Mouse (Mus musculus) heart, embryonic 10.5 days (tissue): ENCODE results near the gene Abhd6. TPM values are rescaled to one million over a fixed set of nuclear protein-coding genes. Genes with fewer than 3 reads are reported as not detected.
A peak's percentile ranks its signal among the peaks of the same experiment; 100 is the strongest.

Experiments used
- DNase-seq: peaks from one replicate; pipeline ENCODE4 v3.0.0-alpha.2; 2017; ENCODE audit warnings: low spot score
- H3K27ac ChIP-seq: fragments of 300-500 bp; sonication (generic); 2 replicates; pipeline ENCODE4 v1.5.1; 2016; ENCODE audit warnings: mild to moderate bottlenecking
- H3K27me3 ChIP-seq: fragments of 300-500 bp; sonication (generic); 2 replicates; pipeline ENCODE4 v1.6.1; 2016; ENCODE audit warnings: mild to moderate bottlenecking; ENCODE audit not compliant: poor library complexity, insufficient read depth, severe bottlenecking
- H3K36me3 ChIP-seq: fragments of 300-500 bp; sonication (generic); 2 replicates; pipeline ENCODE4 v1.6.1; 2016; ENCODE audit warnings: mild to moderate bottlenecking, moderate library complexity
- H3K4me1 ChIP-seq: fragments of 300-500 bp; sonication (generic); 2 replicates; pipeline ENCODE4 v1.6.1; 2016; ENCODE audit warnings: mild to moderate bottlenecking
- H3K4me3 ChIP-seq: fragments of 300-500 bp; sonication (generic); 2 replicates; pipeline ENCODE4 v1.5.1; 2016; ENCODE audit warnings: mild to moderate bottlenecking, moderate library complexity
- H3K9me3 ChIP-seq: fragments of 300-500 bp; sonication (generic); 2 replicates; pipeline ENCODE4 v1.6.1; 2016; ENCODE audit warnings: mild to moderate bottlenecking, moderate library complexity
- WGBS: fragments of 180-500 bp; shearing (Covaris S2); methylation state at CpG from one replicate; pipeline ENCODE4 v1.1.7; 2016; 5-methylcytosine and 5-hydroxymethylcytosine counted together
- polyA plus RNA-seq: library from polyadenylated mRNA; unstranded; fragments of >200 nt; fragmentation: Nextera tagmentation; extraction: Ambion mirVana; gene quantifications from 2 replicates; pipeline ENCODE4 v1.2.1, GENCODE M21; 2016

The Abhd6 gene
- polyA plus RNA-seq, 1 experiment from 2014 or later = 16.0 TPM

GRCm38 (mm10) chr14:7978183-7978582 lies 24.5 kb upstream of the Abhd6 start:
- 84% methylated on average over 1 of the region's 1 CpGs for WGBS
- Histone ChIP-seq H3K27ac (no peak overlapping the region), H3K4me1 (peaks cover 2% of the 10 kb centered on the region; the same call in 1 of the 2 replicates), H3K36me3 (no peaks in the 10 kb centered on the region), H3K9me3 (no peaks in the 10 kb centered on the region), H3K4me3 (no peak overlapping the region), H3K27me3 (no peaks in the 10 kb centered on the region)
- no peak for DNase-seq

DNA sequence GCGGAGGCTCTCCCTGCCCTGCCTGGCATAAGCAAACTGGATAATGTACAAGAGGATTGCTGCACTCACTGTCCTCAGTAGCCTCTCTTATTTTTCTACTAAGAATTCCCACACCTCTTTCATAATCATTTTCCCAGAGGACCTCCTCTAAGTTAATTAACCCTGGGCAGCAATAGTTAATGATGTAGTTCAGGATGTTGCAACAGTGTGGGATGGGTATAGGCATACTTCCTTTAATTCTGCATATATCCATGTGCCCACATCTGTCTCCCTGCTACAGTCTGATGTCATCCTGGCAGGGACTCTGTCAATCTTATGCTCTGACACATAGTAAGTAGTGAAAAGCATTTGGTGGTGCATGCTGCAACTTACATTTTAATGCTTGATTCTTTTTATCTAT lies 21.5 kb upstream of the Abhd6 start:
- no peak for DNase-seq
- no peaks in the 10 kb centered on the region for H3K27me3 ChIP-seq
- 97% methylated on average over 1 of the region's 1 CpGs for WGBS
- H3K36me3 ChIP-seq = no peaks in the 10 kb centered on the region
- H3K27ac ChIP-seq = no peak overlapping the region
- H3K9me3 ChIP-seq = no peaks in the 10 kb centered on the region
- H3K4me1 ChIP-seq = peaks cover 6% of the 10 kb centered on the region; the same call in 1 of the 2 replicates
- H3K4me3 ChIP-seq = no peak overlapping the region

GRCm38 (mm10) chr14:7986913-7987312 lies 15.8 kb upstream of the Abhd6 start:
- 90% methylated on average over 6 of the region's 6 CpGs for WGBS
- DNase-seq = no peak
- Histone ChIP-seq H3K4me1 (peaks cover 9% of the 10 kb centered on the region), H3K27me3 (no peaks in the 10 kb centered on the region), H3K27ac (no peak overlapping the region), H3K9me3 (no peaks in the 10 kb centered on the region), H3K4me3 (no peak overlapping the region), H3K36me3 (no peaks in the 10 kb centered on the region)

DNA sequence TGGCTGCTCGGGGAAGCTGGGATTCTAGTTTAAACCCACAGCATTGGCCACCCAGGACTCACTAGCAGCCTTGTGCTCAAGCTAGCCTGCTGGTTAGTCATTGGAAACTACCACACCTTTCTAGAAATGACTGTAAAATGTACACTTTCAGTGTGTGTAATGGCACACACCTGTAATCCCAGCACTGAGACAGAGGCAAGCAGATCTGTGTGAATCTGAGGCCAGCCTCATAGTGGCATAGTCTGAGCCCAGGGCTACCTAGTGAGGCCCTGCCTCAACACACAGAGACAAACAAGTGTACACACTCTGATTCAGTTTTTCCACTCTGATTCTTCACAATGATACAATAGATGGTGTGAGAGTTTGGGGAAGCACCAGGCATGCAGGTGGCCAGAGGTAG lies 13.3 kb upstream of the Abhd6 start:
- H3K4me1 ChIP-seq = peaks cover 3% of the 10 kb centered on the region; the same call in 1 of the 2 replicates
- DNase-seq = no peak
- H3K4me3 ChIP-seq = no peak overlapping the region
- no peaks in the 10 kb centered on the region for H3K36me3 ChIP-seq
- no peaks in the 10 kb centered on the region for H3K9me3 ChIP-seq
- H3K27ac ChIP-seq = no peak overlapping the region
- 47% methylated on average over 1 of the region's 1 CpGs for WGBS
- peaks cover 2% of the 10 kb centered on the region; the same call in 1 of the 2 replicates for H3K27me3 ChIP-seq

- DNase-seq = no peak
These were observed 12.7 kb upstream of the Abhd6 start for GRCm38 (mm10) chr14:7989961-7990360.

GRCm38 (mm10) chr14:7991108-7991776 lies 11.5 kb upstream of the Abhd6 start:
- H3K36me3 ChIP-seq = no peaks in the 10 kb centered on the region
- WGBS = 73% methylated on average over 5 of the region's 5 CpGs
- peaks cover 13% of the 10 kb centered on the region for H3K27me3 ChIP-seq
- H3K4me3 ChIP-seq = no peak overlapping the region
- H3K4me1 ChIP-seq = peaks cover 3% of the 10 kb centered on the region; the same call in 1 of the 2 replicates
- H3K27ac ChIP-seq = no peak overlapping the region
- no peaks in the 10 kb centered on the region for H3K9me3 ChIP-seq
- DNase-seq = no peak

More at GRCm38 (mm10) chr14:7989961-7990360, 12.7 kb upstream of the Abhd6 start:
- Histone ChIP-seq H3K4me1 (peaks cover 3% of the 10 kb centered on the region; the same call in 1 of the 2 replicates), H3K9me3 (no peaks in the 10 kb centered on the region), H3K27me3 (peaks cover 4% of the 10 kb centered on the region; the same call in 1 of the 2 replicates), H3K4me3 (no peak overlapping the region), H3K27ac (no peak overlapping the region), H3K36me3 (no peaks in the 10 kb centered on the region)
- WGBS = 54% methylated on average over 3 of the region's 3 CpGs

DNA sequence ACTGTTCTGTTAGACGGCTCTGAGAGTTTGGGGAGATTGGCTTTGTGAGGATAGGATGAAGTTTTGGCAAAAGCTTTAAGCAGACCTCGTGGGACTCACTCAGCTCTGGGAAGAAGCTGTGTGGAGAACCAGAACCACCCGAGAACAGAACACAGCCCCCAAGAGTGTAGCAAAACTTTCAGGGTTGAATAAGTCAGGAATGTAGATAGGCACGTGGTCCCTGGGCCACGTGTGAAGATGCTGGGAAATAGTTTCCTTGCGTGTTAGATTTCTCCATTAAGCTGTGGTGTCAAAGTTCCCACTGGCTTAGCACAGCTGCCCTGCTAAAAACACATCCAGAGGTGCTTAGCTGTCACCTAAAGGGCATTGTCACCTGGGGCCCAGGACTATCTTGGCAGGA lies 10.5 kb upstream of the Abhd6 start:
- Histone ChIP-seq H3K27me3 (peaks cover 13% of the 10 kb centered on the region), H3K9me3 (no peaks in the 10 kb centered on the region), H3K27ac (no peak overlapping the region), H3K36me3 (no peaks in the 10 kb centered on the region), H3K4me3 (no peak overlapping the region), H3K4me1 (peaks cover 3% of the 10 kb centered on the region; the same call in 1 of the 2 replicates)
- no peak for DNase-seq
- WGBS = 62% methylated on average over 6 of the region's 6 CpGs

- Histone ChIP-seq H3K27ac (no peak within 1 kb of the TSS), H3K36me3 (no peaks in the 10 kb centered on the region), H3K4me1 (peaks cover 3% of the 10 kb centered on the region; the same call in 1 of the 2 replicates), H3K27me3 (peaks cover 17% of the 10 kb centered on the region), H3K9me3 (no peaks in the 10 kb centered on the region), H3K4me3 (no peak within 1 kb of the TSS)
- WGBS = 57% methylated on average over 8 of the region's 8 CpGs
- DNase-seq = no peak
These were observed 8.4 kb upstream of the Abhd6 start, which contains the start of gene Dnase1l3 for GRCm38 (mm10) chr14:7994271-7994767. TSS of gene Dnase1l3 (minus strand) at chr14:7994573.

- 2% methylated on average over 15 of the region's 15 CpGs for WGBS
These were observed 5.4 kb upstream of the Abhd6 start for GRCm38 (mm10) chr14:7997255-7997696.

GRCm38 (mm10) chr14:7999030-7999429 lies 3.7 kb upstream of the Abhd6 start:
- DNase-seq = no peak
- H3K27me3 ChIP-seq = peaks cover 53% of the 10 kb centered on the region
- no peak overlapping the region for H3K27ac ChIP-seq
- H3K4me3 ChIP-seq = no peak overlapping the region
- WGBS = 67% methylated on average over 3 of the region's 3 CpGs
- H3K4me1 ChIP-seq = peaks cover 15% of the 10 kb centered on the region; the same call in 1 of the 2 replicates
- H3K36me3 ChIP-seq = no peaks in the 10 kb centered on the region
- no peaks in the 10 kb centered on the region for H3K9me3 ChIP-seq

More at GRCm38 (mm10) chr14:7997255-7997696, 5.4 kb upstream of the Abhd6 start:
- peaks cover 6% of the 10 kb centered on the region; the same call in 1 of the 2 replicates for H3K4me1 ChIP-seq
- H3K4me3 ChIP-seq = peak overlapping the region; percentile 45
- H3K27me3 ChIP-seq = peaks cover 46% of the 10 kb centered on the region
- no peaks in the 10 kb centered on the region for H3K36me3 ChIP-seq
- peak overlapping the region; percentile 62 for H3K27ac ChIP-seq
- H3K9me3 ChIP-seq = no peaks in the 10 kb centered on the region
- DNase-seq = peak; percentile 91

GRCm38 (mm10) chr14:7999435-7999834 lies 3.3 kb upstream of the Abhd6 start:
- H3K4me1 ChIP-seq = peaks cover 16% of the 10 kb centered on the region; the same call in 1 of the 2 replicates
- H3K4me3 ChIP-seq = no peak overlapping the region
- no peak for DNase-seq
- no peak overlapping the region for H3K27ac ChIP-seq
- no peaks in the 10 kb centered on the region for H3K36me3 ChIP-seq
- peaks cover 54% of the 10 kb centered on the region for H3K27me3 ChIP-seq
- H3K9me3 ChIP-seq = no peaks in the 10 kb centered on the region
- WGBS = 80% methylated on average over 5 of the region's 5 CpGs

DNA sequence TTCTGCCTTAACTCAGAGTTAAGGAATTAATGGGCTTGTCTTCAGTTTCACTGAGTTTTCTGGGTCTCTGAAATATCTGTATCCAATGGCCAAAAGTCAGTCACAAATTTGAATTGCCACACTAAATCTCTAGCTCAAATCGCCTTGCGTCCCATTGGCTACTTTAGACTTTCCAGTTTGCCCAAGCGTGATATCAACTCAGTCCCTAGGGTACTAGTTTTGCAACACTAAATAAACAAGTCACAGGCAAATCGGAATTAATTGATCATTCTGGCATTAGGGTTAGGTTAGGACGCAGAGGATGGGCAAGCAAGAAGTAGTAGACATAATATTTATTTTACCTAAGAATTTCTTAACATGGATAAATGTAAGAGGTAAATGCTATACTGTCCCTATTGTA lies 2.5 kb upstream of the Abhd6 start:
- Histone ChIP-seq H3K4me3 (no peak overlapping the region), H3K4me1 (peaks cover 16% of the 10 kb centered on the region; the same call in 1 of the 2 replicates), H3K9me3 (no peaks in the 10 kb centered on the region), H3K36me3 (no peaks in the 10 kb centered on the region), H3K27ac (no peak overlapping the region), H3K27me3 (peaks cover 51% of the 10 kb centered on the region)
- 77% methylated on average over 5 of the region's 5 CpGs for WGBS
- DNase-seq = no peak
